Mouse (Mus musculus) ES-E14 (cell line): ENCODE measurements around the gene Sox4.

Source experiments
- CHD2 ChIP-seq: IDR thresholded peaks from 2 replicates; pipeline ENCODE4 v1.6.1; 2014; ENCODE audit warnings: mild to moderate bottlenecking, low read depth, low read length, inconsistent platforms
- HCFC1 ChIP-seq: IDR thresholded peaks from 2 replicates; pipeline ENCODE4 v1.6.1; 2012; ENCODE audit warnings: low read length, inconsistent platforms, borderline replicate concordance; ENCODE audit not compliant: insufficient read depth
- ZC3H11A ChIP-seq: IDR thresholded peaks from 2 replicates; pipeline ENCODE4 v1.6.1; 2012; ENCODE audit warnings: low read depth, mild to moderate bottlenecking, inconsistent platforms, low read length, borderline replicate concordance
- ZNF384 ChIP-seq: IDR thresholded peaks from 2 replicates; pipeline ENCODE4 v1.6.1; 2012; ENCODE audit warnings: low read depth, low read length, inconsistent platforms

DNA sequence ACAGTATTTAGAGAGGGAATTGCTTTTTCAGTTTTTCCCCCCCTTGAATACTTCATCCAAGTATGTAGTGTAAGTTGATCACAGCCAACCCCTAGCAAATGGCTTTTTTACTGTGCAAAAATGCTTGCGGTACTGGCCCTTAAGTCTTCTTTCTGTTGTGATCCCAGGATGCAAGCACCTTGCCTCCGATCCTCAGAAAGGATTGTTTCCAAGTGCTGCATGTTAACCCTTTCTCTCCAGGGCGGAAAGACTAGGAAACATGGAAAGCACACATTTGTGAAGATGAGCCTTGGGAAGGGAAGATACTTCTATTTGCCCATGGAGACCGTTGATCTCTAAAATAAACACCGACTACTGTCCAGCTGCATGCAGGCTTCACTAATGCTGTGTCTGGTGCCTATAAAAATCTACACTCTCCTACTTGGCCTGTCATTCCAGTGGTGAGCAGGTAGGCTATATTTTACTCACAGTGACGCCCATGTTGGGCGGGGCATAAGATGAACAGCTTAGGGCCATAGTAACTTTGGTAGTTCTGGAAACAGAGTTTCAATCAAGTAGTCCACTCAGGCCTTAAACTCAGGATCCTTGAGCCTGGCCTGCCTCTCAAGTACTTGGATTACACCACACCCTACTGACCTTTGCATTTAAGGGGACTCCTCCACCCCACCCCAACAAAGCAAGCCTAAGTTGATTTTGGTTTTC is 5.6 kb downstream of the Sox4 start:
- TF ChIP-seq CHD2, result no peak
- TF ChIP-seq HCFC1, result no peak
- no peak for TF ChIP-seq ZNF384
- TF ChIP-seq ZC3H11A, result no peak
